Mouse (Mus musculus) bone marrow, adult 2 months (tissue): ENCODE results near the gene Tmc8. TPM values are rescaled to one million over a fixed set of nuclear protein-coding genes. Genes with fewer than 3 reads are reported as not detected.

Experiments
- H3K27ac ChIP-seq: fragments of 200-500 bp; 2 replicates; pipeline ENCODE4 v1.5.1; 2012; ENCODE audit warnings: low read depth, mild to moderate bottlenecking, control low read depth, inconsistent platforms, low read length; ENCODE audit not compliant: control insufficient read depth, poor library complexity, insufficient read depth
- H3K4me1 ChIP-seq: fragments of 200-500 bp; 2 replicates; pipeline ENCODE4 v1.6.1; 2011; ENCODE audit warnings: low read length; ENCODE audit not compliant: control insufficient read depth, insufficient read depth
- H3K4me3 ChIP-seq: fragments of 200-500 bp; replicated peaks from 2 replicates; pipeline ENCODE3; 2011; ENCODE audit warnings: mild to moderate bottlenecking, low read depth, low read length, control low read depth; ENCODE audit not compliant: control insufficient read depth
- CTCF ChIP-seq: fragments of 200-500 bp; IDR thresholded peaks from 2 replicates; pipeline ENCODE4 v1.5.1; 2011; ENCODE audit warnings: low read length, control low read depth; ENCODE audit not compliant: control insufficient read depth, insufficient read depth
- POLR2A ChIP-seq: fragments of 200-500 bp; IDR thresholded peaks from 2 replicates; pipeline ENCODE4 v1.6.1; 2011; ENCODE audit warnings: low read depth, mild to moderate bottlenecking, control low read depth, low read length, borderline replicate concordance; ENCODE audit not compliant: control insufficient read depth
- WGBS: fragments of 180-500 bp; shearing (Covaris S2); methylation state at CpG from one replicate; pipeline ENCODE4 v1.1.7; 2018; 5-methylcytosine and 5-hydroxymethylcytosine counted together
- polyA plus RNA-seq: library from polyadenylated mRNA; stranded (reverse); fragments of >200 nt; gene quantifications from 2 replicates; pipeline ENCODE4 v1.2.4, GENCODE M21; 2011; ENCODE audit warnings: low replicate concordance; ENCODE audit not compliant: missing spikeins, insufficient read depth, insufficient read length

Tmc8 gene
- polyA plus RNA-seq, 1 experiment = 51.1 TPM

DNA sequence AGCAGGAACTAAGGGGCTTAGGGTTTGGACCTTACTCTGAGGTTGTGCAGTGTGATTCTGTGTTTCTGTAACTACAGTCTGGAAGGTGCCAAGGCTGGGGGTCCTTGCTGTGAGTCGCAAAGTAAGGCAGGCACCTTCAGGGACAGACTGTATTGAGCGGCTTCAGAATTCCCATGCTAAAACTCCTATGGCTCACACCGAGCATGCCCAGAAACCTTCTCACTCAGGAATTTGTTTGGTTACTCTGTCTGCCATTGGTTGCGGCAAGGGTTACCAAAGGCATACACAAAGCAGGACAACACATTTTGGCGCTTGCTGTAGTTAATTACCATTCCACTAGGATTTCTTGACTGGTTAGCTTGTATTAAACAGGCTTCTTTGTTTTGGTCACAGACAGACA, 44.3 kb downstream of the Tmc8 start:
- 57% methylated on average over 5 of the region's 5 CpGs for WGBS
- H3K4me1 ChIP-seq = peaks cover 11% of the 10 kb centered on the region
- peak overlapping the region; percentile 67 for H3K4me3 ChIP-seq
- TF ChIP-seq POLR2A = no peak
- no peak for TF ChIP-seq CTCF
- H3K27ac ChIP-seq = peak overlapping the region; percentile 37; the same call in 1 of the 2 replicates

DNA sequence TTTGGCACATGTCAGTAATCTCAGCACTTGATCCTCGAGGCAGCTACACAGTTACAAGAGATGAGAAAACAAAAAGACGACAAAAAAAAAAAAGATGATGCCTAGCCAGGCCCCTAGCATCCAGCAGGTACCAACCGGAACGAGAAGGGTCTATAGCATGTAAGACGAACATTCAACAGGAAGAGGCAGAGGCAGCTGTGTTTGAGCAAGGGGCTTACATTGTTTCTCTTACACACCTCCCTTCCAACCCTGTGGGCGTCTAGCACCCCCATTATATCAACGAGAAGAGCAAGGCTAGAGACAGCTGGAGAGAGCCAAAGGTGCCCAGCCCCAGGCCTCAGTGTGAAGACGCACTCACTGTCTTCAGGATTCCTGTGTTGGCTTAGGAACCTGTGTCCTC, 45.0 kb downstream of the Tmc8 start:
- WGBS = 64% methylated on average over 8 of the region's 8 CpGs
- Histone ChIP-seq H3K4me3 (peak overlapping the region; percentile 50), H3K27ac (peak overlapping the region; percentile 53; the same call in 1 of the 2 replicates), H3K4me1 (peaks cover 10% of the 10 kb centered on the region)
- TF ChIP-seq CTCF = no peak
- TF ChIP-seq POLR2A = no peak

DNA sequence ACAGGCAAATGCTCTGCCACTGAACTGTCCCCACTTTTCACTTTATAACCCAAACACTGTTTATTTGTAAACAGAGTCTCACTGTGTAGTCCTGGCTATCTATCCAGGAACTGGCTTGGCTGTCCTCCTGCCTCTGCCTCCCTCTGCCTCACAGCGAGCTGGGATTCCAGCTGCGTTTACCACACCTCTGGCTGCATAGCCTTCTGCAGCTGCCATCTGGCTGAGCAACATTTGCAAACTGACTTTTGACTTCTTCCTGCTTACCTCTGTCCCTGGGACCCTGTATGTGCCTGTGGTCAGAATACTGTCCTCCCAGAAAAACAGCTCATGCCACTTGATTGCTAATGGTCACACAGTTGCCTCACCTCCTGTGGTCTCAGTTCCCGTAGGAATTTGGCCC, 45.5 kb downstream of the Tmc8 start:
- H3K4me1 ChIP-seq = peaks cover 9% of the 10 kb centered on the region
- TF ChIP-seq POLR2A = no peak
- no peak for TF ChIP-seq CTCF
- H3K4me3 ChIP-seq = peak overlapping the region; percentile 50
- peak overlapping the region; percentile 53 for H3K27ac ChIP-seq
- 35% methylated on average over 3 of the region's 3 CpGs for WGBS

DNA sequence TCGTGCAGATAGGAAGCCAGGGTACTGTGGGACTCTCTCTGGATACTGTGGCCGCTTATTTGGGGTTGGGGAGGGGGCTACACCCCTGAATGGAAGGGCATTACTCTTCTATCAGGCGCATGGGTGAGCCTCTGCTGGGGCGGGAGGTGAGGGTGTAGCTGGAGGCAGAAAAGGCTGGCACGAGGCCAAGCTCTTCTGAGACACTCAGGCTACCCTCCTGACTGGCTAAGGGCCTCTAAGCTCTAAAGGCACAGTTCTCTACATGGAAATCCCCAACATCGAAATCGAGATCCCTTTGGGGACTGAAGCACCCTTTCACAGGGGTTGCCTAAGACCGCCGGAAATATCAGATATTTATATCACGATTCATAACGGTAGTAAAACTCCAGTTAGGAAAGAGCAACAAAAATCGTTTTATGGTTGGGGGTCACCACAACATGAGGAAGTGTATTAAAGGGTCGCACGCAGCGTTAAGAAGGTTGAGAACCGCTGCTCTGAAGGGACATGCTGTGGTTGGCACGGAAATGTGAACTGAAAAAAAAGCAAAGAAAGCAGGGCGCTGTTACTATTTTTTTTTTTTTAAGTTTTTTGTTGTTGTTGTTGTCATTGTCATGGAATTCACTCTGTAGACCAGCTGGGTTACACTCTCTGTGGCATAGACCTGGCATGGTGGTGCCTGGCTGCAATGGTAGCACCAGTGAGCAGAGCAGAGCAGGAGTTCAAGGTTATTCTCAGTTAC, 46.4 kb downstream of the Tmc8 start:
- no peak for TF ChIP-seq POLR2A
- TF ChIP-seq CTCF = no peak
- Histone ChIP-seq H3K27ac (peak overlapping the region; percentile 79), H3K4me3 (peak overlapping the region; percentile 40), H3K4me1 (peaks cover 12% of the 10 kb centered on the region)
- WGBS = 25% methylated on average over 18 of the region's 18 CpGs

DNA sequence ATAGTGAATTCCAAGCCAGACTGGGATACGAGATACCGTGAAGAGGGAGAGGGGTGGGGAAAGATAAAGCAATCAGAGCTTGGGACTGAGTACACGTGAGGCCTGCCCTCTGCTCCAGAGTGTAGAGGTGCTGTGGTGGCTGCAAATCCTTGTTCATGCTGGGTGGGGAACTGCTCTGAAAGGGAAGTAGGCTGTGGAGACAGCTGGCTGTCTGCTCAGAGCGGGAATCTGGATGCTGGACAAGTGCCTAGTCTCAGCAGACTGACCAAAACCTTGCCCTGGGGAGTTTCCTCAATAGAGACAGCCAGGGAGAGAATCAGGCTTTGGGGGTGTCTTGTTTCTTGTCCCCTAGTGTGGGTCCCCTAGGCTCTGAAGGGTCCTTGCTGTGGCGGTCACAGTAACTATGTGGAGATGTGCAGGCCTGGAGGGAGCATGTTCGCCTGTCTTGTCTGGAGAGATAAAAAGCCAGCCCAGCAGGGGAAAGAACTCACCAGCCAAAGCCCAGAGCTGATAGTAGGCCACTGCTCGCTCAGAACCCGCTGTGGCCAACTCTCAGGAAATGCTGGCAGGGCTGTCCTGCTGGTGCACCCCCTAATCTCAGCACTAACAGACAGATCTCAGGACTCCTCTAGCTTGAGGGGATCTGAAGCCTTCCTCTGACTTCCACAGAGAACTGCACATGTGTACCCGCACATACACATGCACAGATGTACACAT, 47.2 kb downstream of the Tmc8 start:
- Histone ChIP-seq H3K4me3 (no peak overlapping the region), H3K27ac (peak overlapping the region; percentile 79), H3K4me1 (peaks cover 12% of the 10 kb centered on the region)
- TF ChIP-seq POLR2A = no peak
- TF ChIP-seq CTCF = no peak
- 32% methylated on average over 9 of the region's 9 CpGs for WGBS

DNA sequence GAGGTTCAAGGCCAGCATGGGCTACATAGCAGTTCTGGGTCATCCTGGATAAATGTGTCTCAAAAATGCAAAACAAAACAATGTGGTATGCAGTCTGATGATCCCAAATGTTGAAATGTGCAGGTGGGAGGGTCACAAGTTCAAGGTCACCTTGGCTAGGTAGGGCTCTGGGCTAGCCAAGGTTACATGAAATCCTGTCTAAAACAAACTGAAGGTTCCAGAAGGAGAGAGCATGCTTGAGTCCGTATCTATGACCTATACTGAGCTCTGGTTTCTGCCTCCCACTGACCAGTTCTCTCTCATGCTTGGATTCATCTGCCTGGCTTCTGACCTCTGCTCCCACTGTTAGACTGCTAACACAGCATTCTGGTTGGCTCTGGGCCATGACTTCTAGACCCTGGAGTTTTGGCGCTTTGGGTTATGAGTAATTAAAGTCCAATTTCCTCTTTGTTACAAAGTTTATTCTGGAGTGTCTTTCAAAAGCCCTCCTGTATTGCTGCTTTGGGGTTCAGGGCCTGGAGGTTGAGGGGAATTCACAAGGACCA, 47.9 kb downstream of the Tmc8 start:
- TF ChIP-seq POLR2A (no peak), CTCF (no peak)
- H3K4me3 ChIP-seq = no peak overlapping the region
- peak overlapping the region; percentile 79 for H3K27ac ChIP-seq

DNA sequence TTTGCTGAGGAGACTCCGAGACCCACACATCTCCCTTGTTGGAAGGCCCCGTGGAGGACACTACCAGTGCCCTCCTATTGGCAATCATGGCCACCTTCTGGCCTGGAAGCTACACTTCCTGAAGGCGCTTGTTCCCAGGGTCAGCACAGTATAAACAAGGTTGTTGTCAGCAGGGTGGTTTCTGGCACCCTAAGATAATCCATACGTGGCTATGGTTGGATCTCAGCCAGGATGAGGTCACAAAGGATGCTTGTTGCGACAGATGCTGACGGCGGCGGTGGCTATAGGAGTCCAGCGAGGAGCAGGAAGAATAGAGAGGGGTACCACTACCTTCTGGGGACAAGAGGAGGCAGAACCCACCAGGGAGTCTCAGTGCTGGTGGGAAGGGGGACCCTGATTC, 48.5 kb downstream of the Tmc8 start:
- Histone ChIP-seq H3K4me3 (peak overlapping the region; percentile 50), H3K4me1 (peaks cover 12% of the 10 kb centered on the region), H3K27ac (peak overlapping the region; percentile 79)
- TF ChIP-seq POLR2A (no peak), CTCF (no peak)
- 32% methylated on average over 9 of the region's 9 CpGs for WGBS

More for the DNA sequence above, 47.9 kb downstream of the Tmc8 start:
- H3K4me1 ChIP-seq = peaks cover 12% of the 10 kb centered on the region
- 62% methylated on average over 2 of the region's 2 CpGs for WGBS
